Mouse (Mus musculus): Measurements from ENCODE around the gene Kctd18.
A peak's percentile ranks its signal among the peaks of the same experiment; 100 is the strongest.
"Not testable (repeated sequence)": the region's sequence is repeated elsewhere in the genome, so short reads cannot be mapped to it uniquely, and the experiment has no call there.

Gene Kctd18

DNA sequence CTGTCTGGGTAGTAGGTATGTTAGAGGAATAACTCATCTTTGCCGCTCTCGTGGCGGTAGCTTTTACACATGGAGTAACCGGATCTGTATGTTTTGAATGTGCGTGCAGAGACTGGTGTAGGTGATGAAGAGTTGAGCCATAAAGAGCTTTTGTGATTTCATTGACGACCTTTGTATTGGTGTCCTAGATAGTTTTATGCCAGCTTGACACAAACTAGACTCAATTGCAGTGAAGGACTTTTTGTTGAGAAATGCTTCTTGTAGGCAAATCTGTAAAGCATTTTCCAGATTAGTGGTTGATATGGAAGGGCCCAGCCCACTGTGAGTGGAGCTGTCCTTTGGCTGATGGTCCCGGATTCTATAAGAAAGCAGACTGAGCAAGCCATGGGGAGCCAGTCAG is at the start of gene Kctd18:
Kctd18 (minus strand) TSS at position 101 of the 400 bp plus-strand sequence.
- no peak for DNase-seq (ENCODE audit: low spot score)

DNA sequence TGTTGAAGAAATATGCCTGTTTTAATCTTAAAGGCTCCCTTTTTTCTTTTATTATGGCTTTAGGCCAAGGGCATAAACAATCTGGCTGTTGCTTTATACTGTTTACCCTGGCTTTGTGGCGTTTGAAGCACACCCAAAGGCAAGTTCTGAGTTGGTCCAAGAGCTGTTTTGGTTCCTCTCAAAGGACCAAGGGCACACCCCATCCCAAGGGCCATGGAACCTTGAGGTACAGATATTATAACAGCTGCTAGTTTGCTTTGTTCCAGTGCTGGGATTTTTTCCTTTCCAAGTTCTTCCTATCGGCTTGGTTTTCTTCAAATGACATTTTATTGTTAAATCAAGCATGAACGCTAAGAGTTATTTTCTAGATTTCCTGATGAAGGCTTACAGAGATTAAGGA is 46.9 kb upstream of the Kctd18 start:
- DNase-seq (ENCODE audit: low spot score): no peak

DNA sequence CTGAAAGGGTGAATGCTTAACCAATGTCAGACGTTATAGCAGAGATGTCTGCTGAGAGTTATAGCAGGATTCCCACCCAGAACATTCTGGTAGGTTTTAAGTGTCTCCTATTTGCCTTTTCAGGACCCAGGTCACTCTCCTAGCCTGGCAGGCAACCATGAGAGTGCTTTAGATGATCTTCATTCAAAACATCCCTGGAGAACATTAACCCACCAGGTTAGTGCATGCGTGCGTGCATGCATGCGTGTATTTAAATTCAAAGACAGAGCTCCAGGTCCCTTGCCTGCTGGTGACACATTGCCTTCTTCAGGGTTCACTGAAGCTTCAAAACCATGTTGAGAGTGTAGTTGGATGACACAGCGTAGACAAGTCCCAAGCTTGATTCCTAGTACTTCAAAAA is 46.4 kb upstream of the Kctd18 start:
- DNase-seq (ENCODE audit: low spot score): no peak

DNA sequence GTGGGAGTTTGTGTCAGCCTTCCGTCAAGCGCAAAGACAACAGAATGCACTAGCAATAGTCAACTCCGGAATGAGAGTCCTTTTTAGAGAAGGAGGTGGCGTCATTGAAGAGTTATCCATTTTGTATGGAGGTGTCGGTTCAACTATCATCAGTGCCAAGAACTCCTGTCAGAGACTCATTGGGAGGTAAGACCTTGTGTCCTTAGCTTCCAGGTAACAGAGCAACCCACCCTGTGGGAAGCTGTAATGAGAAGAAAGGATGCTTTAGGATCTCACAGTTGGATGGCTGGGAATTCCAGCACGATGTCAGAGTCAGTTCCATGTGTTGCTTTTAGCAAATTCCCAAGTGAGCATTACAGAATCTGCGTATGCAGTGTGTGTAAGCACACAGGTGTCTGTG is 43.4 kb upstream of the Kctd18 start:
- no peak for DNase-seq (ENCODE audit: low spot score)

DNA sequence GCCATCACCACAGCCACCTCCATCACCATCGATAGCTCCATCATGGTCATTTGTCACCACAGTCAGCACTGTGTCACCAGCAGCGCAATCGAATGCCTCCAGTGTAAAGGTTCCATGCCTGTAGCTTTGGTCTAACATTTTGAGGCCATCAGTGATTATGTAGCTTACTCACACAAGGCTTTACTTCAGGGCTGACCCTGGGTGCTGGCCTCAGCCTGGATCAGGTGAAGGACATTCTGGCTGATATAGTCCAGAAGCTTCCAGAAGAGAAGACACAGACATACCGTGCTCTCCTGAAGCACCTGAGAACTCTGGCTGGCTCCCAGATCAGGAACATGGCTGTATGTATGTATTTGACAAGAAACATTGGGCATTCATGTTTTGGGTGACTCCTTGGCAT is 40.1 kb upstream of the Kctd18 start:
- no peak for DNase-seq (ENCODE audit: low spot score)

DNA sequence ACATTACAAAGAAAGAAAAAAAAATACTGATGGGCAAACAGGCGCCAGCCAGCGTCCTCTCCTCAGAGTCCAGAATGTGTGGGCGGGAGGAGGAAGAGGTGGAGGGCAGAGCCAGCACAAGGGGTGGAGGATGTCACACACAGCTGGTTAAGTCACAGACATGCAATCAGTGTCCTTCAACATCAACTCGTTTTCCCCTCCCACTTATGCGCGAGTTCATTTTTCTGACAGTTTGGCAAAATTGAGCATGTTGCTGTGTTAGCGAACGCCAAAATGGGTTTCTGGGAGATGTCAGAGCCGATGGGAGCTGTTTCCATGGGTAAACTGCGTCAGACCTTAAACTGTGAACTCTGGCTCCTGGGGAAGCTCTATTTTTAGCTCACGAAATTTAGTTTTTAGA is 38.2 kb upstream of the Kctd18 start:
- no peak for DNase-seq (ENCODE audit: low spot score)

DNA sequence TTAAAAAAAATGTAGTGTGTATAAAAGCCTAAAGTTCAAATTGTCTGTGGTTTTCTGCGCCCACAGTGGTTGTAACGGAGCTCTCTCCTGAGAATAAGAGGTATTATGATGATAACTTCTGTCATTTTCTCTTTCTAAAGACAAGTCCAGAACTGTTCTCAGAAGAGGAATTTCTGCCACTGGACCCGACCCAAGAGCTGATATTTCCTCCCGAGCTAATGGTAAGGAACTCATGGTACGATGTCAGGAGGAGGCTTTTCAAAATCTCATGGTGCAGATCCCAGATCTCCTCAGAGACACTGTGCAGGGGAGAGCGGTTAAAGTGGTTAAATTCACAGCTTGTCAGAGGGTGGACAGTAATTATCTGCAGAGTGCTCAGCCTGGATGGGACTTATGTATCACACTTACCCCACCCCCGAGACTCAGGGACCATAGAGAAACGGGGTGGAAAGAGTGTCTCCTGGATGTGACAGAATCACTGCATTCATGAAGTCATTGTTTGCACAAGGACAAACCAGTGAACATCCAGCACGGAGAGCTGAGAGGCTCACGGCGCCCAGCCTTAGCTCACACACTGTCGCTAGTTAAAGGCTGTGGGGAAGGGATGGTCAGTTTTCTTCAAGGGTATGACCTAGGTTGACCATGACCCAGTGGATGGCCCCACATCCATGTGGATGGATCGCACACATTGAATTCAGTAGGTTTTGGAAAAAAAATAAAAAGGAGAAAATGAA is 37.5 kb upstream of the Kctd18 start:
- no peak for DNase-seq (ENCODE audit: low spot score)

DNA sequence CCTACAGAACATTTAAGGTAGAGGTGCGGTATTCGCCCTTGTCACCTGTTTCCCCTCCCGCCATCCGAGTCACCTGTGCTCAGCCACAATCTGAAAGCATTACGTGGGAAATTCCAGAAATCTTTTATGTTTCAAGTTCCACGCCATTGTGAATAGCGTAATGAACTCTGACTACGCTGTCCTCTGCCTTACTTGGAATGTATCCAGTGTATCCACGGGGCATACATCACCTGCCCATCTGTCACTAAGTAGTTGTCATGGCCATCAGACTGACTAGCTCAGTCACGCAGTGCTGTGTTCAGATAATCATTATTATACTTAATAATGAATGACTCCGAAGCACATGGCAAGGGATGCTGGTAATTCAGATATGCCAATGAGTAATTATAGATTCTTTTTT is 36.8 kb upstream of the Kctd18 start:
- no peak for DNase-seq (ENCODE audit: low spot score)

DNA sequence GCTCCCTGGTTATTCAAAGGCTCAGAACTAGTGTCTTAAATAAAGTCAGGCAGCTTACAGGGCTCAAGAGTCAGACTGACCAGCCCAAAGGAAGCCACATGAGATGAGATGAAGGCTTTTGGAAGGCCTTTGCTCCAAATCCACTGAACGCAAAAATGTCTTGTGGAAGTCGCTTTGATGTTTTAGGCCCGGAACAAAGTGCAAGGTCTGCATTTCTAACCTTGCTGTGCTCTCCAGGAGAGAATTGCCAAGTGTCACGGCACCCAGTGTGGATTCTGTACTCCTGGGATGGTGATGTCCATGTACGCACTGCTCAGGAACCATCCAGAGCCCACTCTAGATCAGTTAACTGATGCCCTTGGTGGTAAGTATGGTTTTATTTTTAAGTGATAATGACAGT is 30.4 kb upstream of the Kctd18 start:
- DNase-seq (ENCODE audit: low spot score): no peak

DNA sequence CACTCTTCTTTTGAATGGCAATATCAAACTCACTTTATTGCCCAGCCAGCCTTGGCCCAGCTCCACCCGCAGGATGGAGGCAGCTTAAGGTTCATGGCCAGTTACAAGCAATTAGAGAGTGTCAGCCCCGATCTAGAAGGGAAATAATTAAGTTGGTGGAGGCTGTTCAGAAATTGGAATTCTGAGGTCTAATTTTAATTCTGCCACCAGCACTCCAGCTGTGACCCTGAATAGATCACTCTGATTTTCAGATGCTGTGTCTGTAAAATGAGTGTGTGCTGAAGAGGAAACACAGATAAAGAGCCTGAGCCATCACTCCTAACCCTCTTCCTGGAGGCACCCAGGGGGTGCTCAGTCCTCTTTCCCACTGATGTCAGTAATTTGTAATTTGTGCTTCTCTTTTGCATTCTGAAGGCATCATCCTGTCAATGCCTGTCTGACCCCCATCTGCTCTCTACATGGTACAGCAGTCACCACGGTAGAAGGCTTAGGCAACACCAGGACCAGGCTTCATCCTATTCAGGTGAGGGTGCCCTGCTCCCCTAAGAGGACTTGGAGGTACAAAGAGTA is 28.1 kb upstream of the Kctd18 start:
- DNase-seq (ENCODE audit: low spot score): no peak

DNA sequence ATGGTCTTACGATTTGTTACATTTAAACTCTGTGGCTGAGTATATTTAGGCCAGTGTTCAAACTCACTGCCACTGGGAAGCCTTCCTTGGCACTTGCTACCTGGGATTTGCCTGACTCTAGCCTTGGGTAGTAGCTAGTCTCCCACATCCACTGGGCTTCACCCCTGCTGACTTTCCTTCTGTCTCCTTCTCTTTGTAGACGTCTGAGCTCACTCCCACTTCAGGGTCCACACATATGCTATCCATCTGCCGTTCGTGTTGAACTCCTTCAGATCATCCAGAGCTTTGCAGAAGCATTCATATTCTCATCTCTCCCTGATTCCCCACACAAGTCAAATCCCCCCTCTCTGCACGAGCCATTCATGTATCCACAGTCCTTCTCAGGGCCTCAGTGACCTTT is 26.8 kb upstream of the Kctd18 start:
- DNase-seq (ENCODE audit: low spot score): no peak

DNA sequence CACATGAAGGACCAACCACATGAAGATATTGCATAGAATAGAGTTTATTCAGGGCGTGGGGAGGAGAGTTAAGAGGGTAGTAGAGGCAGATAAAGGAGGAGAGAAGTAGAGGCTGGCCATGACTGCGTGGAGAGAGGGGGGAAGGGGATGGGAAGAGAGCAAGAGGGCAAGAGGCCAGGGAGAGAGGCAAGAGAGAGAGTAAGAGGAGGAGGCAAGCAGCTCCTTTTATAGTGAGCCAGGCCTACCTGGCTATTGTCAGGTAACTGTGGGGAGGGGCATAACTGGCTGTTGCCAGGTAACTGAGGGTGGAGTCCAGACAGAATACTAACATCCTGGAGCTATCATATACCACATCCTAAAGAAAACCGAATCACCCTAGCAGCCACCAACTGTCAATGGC is 26.3 kb upstream of the Kctd18 start:
- no peak for DNase-seq (ENCODE audit: low spot score)

DNA sequence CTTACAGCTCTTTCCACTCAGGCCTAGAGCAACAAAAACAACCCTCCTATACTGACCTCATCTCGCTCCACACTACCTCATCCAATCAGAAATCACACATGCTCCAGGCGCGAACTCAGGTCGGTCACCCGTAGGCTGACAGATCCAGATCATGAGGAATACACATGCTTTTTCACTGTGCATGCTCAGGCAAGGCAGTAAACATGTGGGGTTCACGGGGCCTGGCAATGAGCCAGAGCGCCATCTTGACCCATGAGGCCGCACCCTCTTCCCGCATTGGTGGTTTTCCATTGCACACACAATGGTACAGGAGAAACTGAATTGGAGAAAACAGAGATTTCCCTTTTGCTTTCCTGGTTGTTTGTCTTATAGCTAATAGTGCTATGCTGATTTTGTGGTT is 18.6 kb upstream of the Kctd18 start:
- not testable (repeated sequence) for DNase-seq (ENCODE audit: low spot score)

DNA sequence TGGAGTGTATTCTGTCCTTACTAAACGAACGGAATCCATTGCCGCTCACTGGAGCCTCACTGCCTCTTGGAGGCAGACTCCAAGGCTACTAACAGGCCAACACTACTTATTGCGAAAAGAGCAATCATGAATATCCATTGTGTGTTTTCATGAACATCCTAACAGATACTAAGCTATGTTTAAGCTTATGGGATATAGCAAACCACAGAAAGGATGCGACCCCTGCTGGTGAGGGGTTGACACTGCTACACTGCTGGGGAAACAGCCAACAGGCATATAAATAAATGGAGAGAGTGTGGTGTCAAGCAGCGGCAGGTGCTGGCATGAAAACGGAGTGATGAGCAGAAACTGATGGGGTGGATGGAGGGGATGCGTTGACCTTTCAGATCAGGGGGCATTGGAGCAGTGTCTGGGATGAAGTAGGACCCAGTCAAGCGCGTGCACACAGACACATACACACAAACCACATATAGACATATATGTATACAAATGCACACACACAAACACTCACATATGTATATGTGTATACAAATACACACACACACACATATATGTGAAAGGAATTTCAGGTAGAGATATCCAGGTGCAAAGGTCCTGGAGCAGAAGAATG is 12.5 kb upstream of the Kctd18 start:
- DNase-seq (ENCODE audit: low spot score): peak; percentile 38

DNA sequence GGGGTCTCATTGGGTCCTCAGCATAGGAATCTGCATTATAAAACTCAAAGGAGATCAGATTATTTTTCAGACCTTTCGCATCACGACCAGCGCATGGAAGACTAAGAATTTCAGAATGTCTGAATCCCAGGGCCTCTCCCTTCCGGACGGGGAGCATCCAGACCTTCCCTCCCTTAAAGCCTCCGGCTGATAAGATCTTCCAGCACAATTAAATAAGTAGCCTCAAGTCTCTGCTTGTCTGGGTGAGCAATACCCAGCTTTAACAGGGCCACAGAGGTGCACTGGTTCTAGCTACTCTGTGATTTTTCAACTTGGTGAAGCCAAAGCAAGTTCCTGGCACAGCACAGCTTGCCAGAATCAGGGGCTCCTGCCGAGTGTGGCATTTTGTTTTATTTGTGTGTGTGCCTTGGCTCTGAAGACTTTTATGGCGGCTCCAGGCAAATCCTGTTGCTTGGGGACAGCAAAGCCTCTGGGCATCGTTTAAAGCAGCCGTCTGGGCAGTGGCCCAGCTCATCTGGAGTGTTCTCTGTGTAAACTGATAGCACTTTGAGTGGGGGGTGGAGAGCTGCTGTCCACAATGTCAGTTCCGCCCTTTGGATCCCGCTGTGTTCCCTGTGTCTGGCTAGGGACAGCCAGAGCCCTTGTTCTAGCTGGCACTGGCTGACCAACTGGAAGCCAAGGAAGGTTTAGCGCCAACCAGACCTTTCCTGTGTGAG is 11.6 kb upstream of the Kctd18 start:
- DNase-seq (ENCODE audit: low spot score): peak; percentile 52

DNA sequence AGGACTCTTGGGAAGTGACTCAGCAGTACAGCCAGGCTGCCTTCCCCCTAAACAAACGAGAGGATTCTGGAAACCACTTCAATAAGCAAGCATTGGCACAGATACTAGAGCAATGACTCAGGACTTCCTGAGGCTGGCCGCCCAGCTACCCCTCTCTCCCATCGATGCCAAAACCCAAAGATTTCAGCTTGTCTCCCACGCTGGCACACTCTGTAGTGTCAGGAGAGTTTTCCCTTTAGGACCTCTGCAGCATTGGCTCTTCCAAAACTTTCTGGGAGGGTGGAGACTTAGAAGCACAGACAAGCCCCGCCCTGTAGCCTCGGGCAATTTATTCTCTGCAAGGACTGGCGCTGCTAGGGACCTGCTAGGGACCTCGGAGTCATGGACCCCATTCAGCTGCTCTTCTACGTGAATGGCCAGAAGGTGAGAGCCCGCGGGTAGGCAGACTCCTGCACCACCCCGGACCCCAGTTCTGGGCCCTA is 10.9 kb upstream of the Kctd18 start, which contains the start of gene Aox1:
Aox1 (plus strand) TSS at position 296 of the 482 bp plus-strand sequence.
- peak; percentile 52 for DNase-seq (ENCODE audit: low spot score)

DNA sequence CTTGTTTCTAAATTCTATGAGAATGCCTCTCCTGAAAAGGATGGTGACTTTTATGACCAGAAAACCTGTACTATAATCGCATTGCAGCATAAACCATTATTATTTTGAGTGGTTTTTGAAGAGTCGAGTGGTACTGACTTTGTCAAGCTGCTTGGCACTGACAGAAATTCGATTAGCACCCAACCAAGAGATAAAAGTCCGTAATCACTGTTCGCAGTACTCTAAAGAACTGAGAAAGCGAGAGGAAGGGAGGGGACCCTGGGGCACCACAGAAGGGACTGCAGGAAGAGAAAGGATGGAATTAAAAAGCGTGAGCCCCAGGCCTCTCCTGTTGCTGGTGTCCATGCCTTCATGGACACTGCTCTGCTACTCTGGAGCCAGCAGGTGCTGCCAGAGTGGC is 9.0 kb upstream of the Kctd18 start:
- no peak for DNase-seq (ENCODE audit: low spot score)

DNA sequence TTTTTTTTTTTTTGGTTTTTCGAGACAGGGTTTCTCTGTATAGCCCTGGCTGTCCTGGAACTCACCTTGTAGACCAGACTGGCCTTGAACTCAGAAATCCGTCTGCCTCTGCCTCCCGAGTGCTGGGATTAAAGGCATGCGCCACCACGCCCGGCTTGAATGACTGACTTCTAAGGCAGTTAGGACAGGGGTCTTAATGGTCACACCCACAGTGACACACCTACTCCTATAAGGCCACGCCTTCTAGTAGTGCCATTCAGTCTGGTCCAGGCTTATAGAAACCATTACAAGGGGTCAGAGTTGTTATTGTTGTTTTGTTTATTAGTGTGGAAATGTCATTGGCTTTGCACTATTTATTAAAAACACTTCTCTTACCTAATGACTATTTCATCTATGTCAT is 12.4 kb downstream of the Kctd18 start:
- not testable (repeated sequence) for DNase-seq (ENCODE audit: low spot score)

DNA sequence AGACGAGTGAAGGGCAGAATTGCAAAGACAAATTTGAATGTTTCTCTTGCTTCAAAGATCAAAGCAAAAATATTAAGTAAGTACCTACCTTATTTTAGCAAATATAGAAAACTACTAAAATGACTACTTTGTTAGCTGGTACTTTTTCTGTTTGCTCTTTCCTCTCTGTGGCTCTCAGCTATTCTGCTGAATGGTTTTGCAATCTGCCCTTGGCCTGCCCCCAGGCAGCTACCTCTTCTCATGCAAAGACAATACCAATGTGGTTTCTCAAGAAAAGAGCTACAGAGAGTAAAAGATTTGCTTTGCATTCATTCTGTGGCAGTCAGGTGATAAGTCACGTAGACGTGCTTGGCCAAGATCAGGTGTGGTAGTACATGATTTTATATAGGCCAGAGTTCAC is 20.6 kb downstream of the Kctd18 start:
- DNase-seq (ENCODE audit: low spot score): no peak

DNA sequence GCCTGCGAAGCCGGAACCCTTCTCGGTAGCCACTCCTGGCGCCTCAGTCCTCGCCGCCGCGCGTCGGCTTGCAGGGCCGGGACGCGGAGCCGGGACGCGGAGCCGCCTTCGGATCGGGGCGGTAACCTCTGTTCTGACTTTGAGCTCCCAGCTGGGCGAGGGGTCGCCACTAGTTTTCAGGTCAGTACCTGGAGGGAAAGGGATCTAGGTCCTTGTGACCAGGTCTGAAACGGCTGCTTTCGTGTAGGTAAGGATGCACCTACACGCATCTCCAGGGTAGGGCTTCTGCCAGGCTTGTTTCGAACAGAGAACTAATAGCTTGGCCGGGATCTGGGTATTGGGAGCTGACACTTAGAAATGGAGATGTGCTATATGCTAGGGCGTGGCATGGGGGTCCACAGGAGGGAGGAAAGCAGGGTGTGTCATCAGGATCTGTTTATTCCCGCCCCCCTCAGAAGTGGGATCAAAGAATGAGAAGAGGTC is 22.6 kb downstream of the Kctd18 start:
- peak; percentile 5 for DNase-seq (ENCODE audit: low spot score)

DNA sequence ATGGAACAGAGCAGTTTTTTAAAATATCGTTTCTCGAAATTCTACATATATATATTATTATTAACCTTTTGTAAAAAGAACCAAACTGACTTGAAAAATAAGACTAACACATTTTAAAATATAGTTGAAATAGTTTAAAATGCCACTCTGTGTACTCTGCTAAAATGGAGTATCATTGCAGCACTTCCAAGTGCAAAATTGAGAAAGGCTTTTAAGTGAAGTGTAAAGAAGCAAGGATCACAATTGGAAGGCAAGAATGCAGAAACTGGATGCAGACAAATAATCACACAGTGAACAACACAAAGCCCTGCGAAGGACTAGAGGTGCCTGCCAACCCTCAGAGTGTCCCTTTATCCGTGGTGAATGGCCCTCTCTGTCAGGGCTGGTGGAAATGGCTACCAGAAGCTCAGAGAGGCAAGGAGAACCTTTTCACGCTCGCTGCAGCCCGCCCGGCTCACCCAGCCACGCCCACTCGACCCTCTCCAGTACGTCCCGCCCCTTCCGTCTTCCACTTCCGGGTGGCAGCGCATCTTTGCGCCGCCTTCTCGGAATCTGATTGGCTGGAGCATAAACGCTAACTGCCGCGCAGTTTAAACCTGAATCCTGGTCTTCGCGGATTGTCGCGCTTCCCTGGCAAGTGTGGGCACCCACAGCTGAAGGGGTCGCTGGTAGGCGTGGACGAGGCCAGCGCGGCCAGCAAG is 23.2 kb downstream of the Kctd18 start, which contains the start of gene Sgo2a:
Sgo2a (plus strand) TSS at position 540 of the 701 bp plus-strand sequence.
- peak; percentile 86 for DNase-seq (ENCODE audit: low spot score)

DNA sequence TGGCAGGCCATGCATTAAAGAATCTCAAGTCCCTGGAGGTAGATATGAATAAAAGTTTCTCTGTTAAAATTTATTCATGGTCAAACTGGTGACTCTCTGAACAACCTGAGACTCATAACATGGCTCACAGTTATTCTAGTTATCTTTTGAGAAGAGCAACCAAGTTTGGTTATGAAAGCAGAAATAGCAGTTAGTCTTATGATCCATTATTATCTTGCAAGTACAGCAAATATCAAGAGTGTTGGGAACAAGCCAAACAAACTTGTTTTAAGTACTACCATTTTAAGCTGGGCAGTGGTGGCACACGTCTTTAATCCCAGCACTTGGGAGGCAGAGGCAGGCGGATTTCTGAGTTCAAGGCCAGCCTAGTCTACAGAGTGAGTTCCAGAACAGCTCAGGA is 27.5 kb downstream of the Kctd18 start:
- no peak for DNase-seq (ENCODE audit: low spot score)
